9 mouse cellular contexts compared by ENCODE assay signal in the genomic region with DNA sequence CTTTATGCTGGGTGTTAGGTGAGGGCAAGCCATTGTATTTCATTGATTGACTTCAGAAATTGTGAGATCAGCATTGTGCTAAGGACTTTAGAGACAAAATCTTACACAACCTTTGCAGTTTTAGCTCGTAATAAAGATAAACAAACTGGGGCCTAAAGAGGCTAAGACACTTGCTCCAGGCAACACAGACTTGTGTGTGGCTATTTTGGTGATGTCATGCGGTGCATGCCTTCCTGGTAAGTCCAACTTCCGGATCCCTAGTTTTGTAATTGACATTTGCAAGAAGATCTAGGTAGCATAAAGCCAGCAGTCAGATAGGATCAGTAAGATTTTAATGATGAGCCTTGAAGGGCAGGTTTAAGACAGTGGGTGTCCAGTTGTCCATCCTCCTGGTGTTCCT. TPM values are rescaled to one million over a fixed set of nuclear protein-coding genes. Genes with fewer than 3 reads are reported as not detected.
DNase-seq lines count a peak whose midpoint lies in the region; ATAC-seq lines count a peak whose summit lies in the region.
"Had no signal": no experiment of that assay in that cellular context is flagged by ENCODE, and none has a peak within 500 bp of the region (broad histone marks: within the 10 kb centered on the region; RNA-seq: fewer than 3 reads in every experiment).

No protein-coding gene starts in this region.

- H3K4me2 ChIP-seq in heart, embryonic 14.5 days (ENCODE audit: low read length) = peak overlapping the region; percentile 91
- H3K4me2 ChIP-seq in limb, embryonic 13.5 days (replicated peaks) = peak overlapping the region; percentile 80

- WGBS in heart, embryonic 14.5 days = 56% methylated on average over 3 of the region's 3 CpGs
- WGBS in limb, embryonic 13.5 days = 68% methylated on average over 3 of the region's 3 CpGs

- intact Hi-C loops in heart, postnatal 25 days (cut with DNase I) = no loop called here
- intact Hi-C loops in gastrocnemius, postnatal 14 days (cut with DNase I; ENCODE audit: low total_unique reads) = loop anchor here (5.0 kb wide), 2 partner anchors 45 to 75 kb away; no protein-coding TSS in a partner anchor

- peak overlapping the region; percentile 91 for H3K9ac ChIP-seq in heart, embryonic 14.5 days (ENCODE audit: low read length)
- no peak overlapping the region for H3K9ac ChIP-seq in limb, embryonic 13.5 days

- H3K27ac ChIP-seq in heart, embryonic 14.5 days (replicated peaks in 1 of 2; ENCODE audit: control insufficient read depth in 1 of 2, insufficient read depth in 1 of 2, low read depth in 2 of 2, low read length in 2 of 2) = peak overlapping the region in 1 of 2 experiments; percentile 61; a peak in 1 of 4 replicates
- no peak overlapping the region for H3K27ac ChIP-seq in brown adipose tissue, adult 24 weeks (replicated peaks; ENCODE audit: low read depth, low read length)
- H3K27ac ChIP-seq in limb, embryonic 13.5 days = no peak overlapping the region

- DNase-seq in heart, postnatal 25 days (ENCODE audit: low spot score) = no peak
- peak; percentile 47 for DNase-seq in 3T3-L1 (ENCODE audit: low read depth, low spot score)
- no peak for DNase-seq in frontal cortex, postnatal 25 days (ENCODE audit: low spot score in 2 of 2)
- no peak for DNase-seq in gastrocnemius, postnatal 14 days

- H3K4me3 ChIP-seq in heart, embryonic 14.5 days (ENCODE audit: control insufficient read depth in 1 of 2, insufficient read depth in 1 of 2, low read depth in 1 of 2, low read length in 2 of 2) = peak overlapping the region; percentile 74 to 79; a peak in 3 of 4 replicates
- peak overlapping the region; percentile 87; the same call in 1 of the 2 replicates for H3K4me3 ChIP-seq in brown adipose tissue, adult 24 weeks (ENCODE audit: insufficient read depth, low read depth, low read length)
- H3K4me3 ChIP-seq in limb, embryonic 13.5 days = peak overlapping the region; percentile 64

- ATAC-seq in heart, embryonic 14.5 days (ENCODE audit: insufficient number of reproducible peaks, insufficient read depth, low FRiP score, low read depth) = no peak
- no peak for ATAC-seq in limb, embryonic 13.5 days (ENCODE audit: low FRiP score, low read depth)
- ATAC-seq in megakaryocyte-erythroid progenitor cell, adult 5-6 weeks (replicated peaks; ENCODE audit: low FRiP score, low TSS enrichment, poor library complexity, severe bottlenecking) = no peak

- H3K4me1 ChIP-seq in heart, embryonic 14.5 days (ENCODE audit: control insufficient read depth in 2 of 2, insufficient read depth in 2 of 2, low read length in 2 of 2) = peaks cover 0 to 18% of the 10 kb centered on the region in 2 experiments
- peaks cover 2% of the 10 kb centered on the region for H3K4me1 ChIP-seq in brown adipose tissue, adult 24 weeks (ENCODE audit: control insufficient read depth, insufficient read depth, insufficient read length, low read length)
- H3K4me1 ChIP-seq in limb, embryonic 13.5 days = 0 out of 2 replicates have a peak, but pooled peaks cover 5% of the 10 kb centered on the region

- H3K36me3 ChIP-seq in heart, embryonic 14.5 days (ENCODE audit: control insufficient read depth, insufficient read depth, low read length) = no peaks in the 10 kb centered on the region
- H3K36me3 ChIP-seq in limb, embryonic 13.5 days = no peaks in the 10 kb centered on the region
- H3K36me3 ChIP-seq: G1E had no signal

- no peaks in the 10 kb centered on the region for H3K9me3 ChIP-seq in heart, embryonic 14.5 days (ENCODE audit: control insufficient read depth, low read length)
- H3K9me3 ChIP-seq in limb, embryonic 13.5 days = no peaks in the 10 kb centered on the region
- H3K9me3 ChIP-seq: G1E had no signal

- no peaks in the 10 kb centered on the region; the same call in 1 of the 2 replicates for H3K27me3 ChIP-seq in heart, embryonic 14.5 days (ENCODE audit: control insufficient read depth, insufficient read depth, low read length)
- H3K27me3 ChIP-seq in limb, embryonic 13.5 days = peaks cover 40% of the 10 kb centered on the region

RNA-seq across cellular contexts. Expression of a gene that starts 1.1 kb away (rescaled TPM):
- polyA plus RNA-seq in heart, embryonic 14.5 days (2014; fragmentation: Nextera tagmentation; extraction: Ambion mirVana) = 4.3 and 4.7 TPM in 2 replicates
- 10 to 100 TPM; 41.6 to 48.5 TPM for total RNA-seq in heart, postnatal 25 days (2021)
- 5.0 and 8.3 TPM in 2 replicates for polyA plus RNA-seq in brown adipose tissue, adult 24 weeks (2012; ENCODE audit: insufficient read depth, insufficient read length, missing spikeins)
- polyA plus RNA-seq in limb, embryonic 13.5 days (2015; fragmentation: Nextera tagmentation; extraction: Ambion mirVana) = 1.8 and 1.9 TPM in 2 replicates
- total RNA-seq in gastrocnemius, postnatal 14 days (2021) = 10 to 100 TPM; 28.9 to 44.4 TPM
- 2.0 and 3.6 TPM in 2 replicates for total RNA-seq in megakaryocyte-erythroid progenitor cell, adult 5-6 weeks (2014; fragmentation: Nextera tagmentation)
- total RNA-seq in megakaryocyte-erythroid progenitor cell, adult 5-6 weeks (2017) = 1.5 and 1.8 TPM in 2 replicates

Comparison
In these comparisons a context has a peak if more than half of its experiments do, and no peak if none do; other contexts are left out.
1. RNA of a gene that starts 1.1 kb away (total RNA-seq): 41.6 to 48.5 TPM in heart, postnatal 25 days and 28.9 to 44.4 TPM in gastrocnemius, postnatal 14 days; 1.5 to 3.6 TPM in megakaryocyte-erythroid progenitor cell, adult 5-6 weeks; every median in the first group is over 4 times any median in the second.
2. Peak in every context shown above with its lines, with median percentiles within 50 percentile points of each other: H3K4me3 ChIP-seq.